Mouse (Mus musculus): Measurements from ENCODE around the gene Prrg2. TPM values are rescaled to one million over a fixed set of nuclear protein-coding genes. Genes with fewer than 3 reads are reported as not detected.

Gene Prrg2
- polyA plus RNA-seq, 1 experiment, result 27.3 TPM

- Histone ChIP-seq H3K4me3 (ENCODE audit: control insufficient read depth, low read depth, low read length) (no peak overlapping the region), H3K4me1 (ENCODE audit: control insufficient read depth, insufficient read depth, low read length) (no peaks in the 10 kb centered on the region), H3K27me3 (ENCODE audit: control insufficient read depth, insufficient read depth, low read length) (no peaks in the 10 kb centered on the region), H3K36me3 (ENCODE audit: control insufficient read depth, insufficient read depth, low read length) (no peaks in the 10 kb centered on the region), H3K27ac (ENCODE audit: control insufficient read depth, insufficient read depth, low read depth, low read length) (no peak overlapping the region)
- no peak for TF ChIP-seq POLR2A (IDR thresholded peaks at IDR 0.05; ENCODE audit: control insufficient read depth, low read depth, low read length)
- TF ChIP-seq CTCF (IDR thresholded peaks at IDR 0.05; ENCODE audit: control insufficient read depth, insufficient read depth, insufficient replicate concordance, low read depth, low read length), result no peak
Measured at GRCm38 (mm10) chr7:45043307-45043706, 19.2 kb downstream of the Prrg2 start.

GRCm38 (mm10) chr7:45040851-45041250 lies 21.6 kb downstream of the Prrg2 start:
- H3K4me3 ChIP-seq (ENCODE audit: control insufficient read depth, low read depth, low read length), result no peak overlapping the region
- H3K27ac ChIP-seq (ENCODE audit: control insufficient read depth, insufficient read depth, low read depth, low read length), result no peak overlapping the region
- no peaks in the 10 kb centered on the region for H3K27me3 ChIP-seq (ENCODE audit: control insufficient read depth, insufficient read depth, low read length)
- H3K4me1 ChIP-seq (ENCODE audit: control insufficient read depth, insufficient read depth, low read length), result no peaks in the 10 kb centered on the region
- no peak for TF ChIP-seq POLR2A (IDR thresholded peaks at IDR 0.05; ENCODE audit: control insufficient read depth, low read depth, low read length)
- TF ChIP-seq CTCF (IDR thresholded peaks at IDR 0.05; ENCODE audit: control insufficient read depth, insufficient read depth, insufficient replicate concordance, low read depth, low read length), result no peak
- H3K36me3 ChIP-seq (ENCODE audit: control insufficient read depth, insufficient read depth, low read length), result no peaks in the 10 kb centered on the region

- TF ChIP-seq POLR2A (IDR thresholded peaks at IDR 0.05; ENCODE audit: control insufficient read depth, low read depth, low read length), result no peak
- TF ChIP-seq CTCF (IDR thresholded peaks at IDR 0.05; ENCODE audit: control insufficient read depth, insufficient read depth, insufficient replicate concordance, low read depth, low read length), result no peak
- Histone ChIP-seq H3K27me3 (ENCODE audit: control insufficient read depth, insufficient read depth, low read length) (no peaks in the 10 kb centered on the region), H3K27ac (ENCODE audit: control insufficient read depth, insufficient read depth, low read depth, low read length) (no peak overlapping the region), H3K4me3 (ENCODE audit: control insufficient read depth, low read depth, low read length) (no peak overlapping the region), H3K36me3 (ENCODE audit: control insufficient read depth, insufficient read depth, low read length) (no peaks in the 10 kb centered on the region), H3K4me1 (ENCODE audit: control insufficient read depth, insufficient read depth, low read length) (no peaks in the 10 kb centered on the region)
Measured at GRCm38 (mm10) chr7:45038411-45038810, 24.1 kb downstream of the Prrg2 start.

GRCm38 (mm10) chr7:45037720-45038361 lies 24.6 kb downstream of the Prrg2 start:
- TF ChIP-seq POLR2A (IDR thresholded peaks at IDR 0.05; ENCODE audit: control insufficient read depth, low read depth, low read length), result no peak
- peak; percentile 65; the same call in 1 of the 2 replicates for TF ChIP-seq CTCF (IDR thresholded peaks at IDR 0.05; ENCODE audit: control insufficient read depth, insufficient read depth, insufficient replicate concordance, low read depth, low read length)
- Histone ChIP-seq H3K4me1 (ENCODE audit: control insufficient read depth, insufficient read depth, low read length) (no peaks in the 10 kb centered on the region), H3K27ac (ENCODE audit: control insufficient read depth, insufficient read depth, low read depth, low read length) (no peak overlapping the region), H3K27me3 (ENCODE audit: control insufficient read depth, insufficient read depth, low read length) (no peaks in the 10 kb centered on the region), H3K36me3 (ENCODE audit: control insufficient read depth, insufficient read depth, low read length) (no peaks in the 10 kb centered on the region), H3K4me3 (ENCODE audit: control insufficient read depth, low read depth, low read length) (no peak overlapping the region)

DNA sequence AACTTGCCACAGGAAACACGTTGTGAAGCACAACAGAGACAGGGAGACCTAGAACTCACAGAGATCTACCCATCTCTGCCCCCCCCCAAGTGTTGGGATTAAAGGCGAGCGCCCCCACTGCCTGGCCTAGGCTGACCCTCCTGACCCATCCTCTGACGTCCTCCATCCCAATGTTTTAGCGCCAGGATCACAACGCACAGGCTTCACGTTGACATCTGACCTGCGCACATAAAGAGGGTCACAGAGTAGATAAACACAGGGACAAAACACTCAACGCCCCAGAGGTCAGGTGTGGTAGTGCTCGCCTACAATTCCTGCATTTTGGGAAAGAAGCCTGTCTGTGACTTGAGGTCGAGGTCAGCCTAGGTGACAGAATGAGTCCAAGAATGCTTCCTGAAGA lies 25.8 kb downstream of the Prrg2 start:
- Histone ChIP-seq H3K36me3 (ENCODE audit: control insufficient read depth, insufficient read depth, low read length) (no peaks in the 10 kb centered on the region), H3K4me1 (ENCODE audit: control insufficient read depth, insufficient read depth, low read length) (no peaks in the 10 kb centered on the region), H3K27ac (ENCODE audit: control insufficient read depth, insufficient read depth, low read depth, low read length) (no peak overlapping the region), H3K27me3 (ENCODE audit: control insufficient read depth, insufficient read depth, low read length) (no peaks in the 10 kb centered on the region), H3K4me3 (ENCODE audit: control insufficient read depth, low read depth, low read length) (no peak overlapping the region)
- TF ChIP-seq CTCF (IDR thresholded peaks at IDR 0.05; ENCODE audit: control insufficient read depth, insufficient read depth, insufficient replicate concordance, low read depth, low read length), result no peak
- TF ChIP-seq POLR2A (IDR thresholded peaks at IDR 0.05; ENCODE audit: control insufficient read depth, low read depth, low read length), result no peak

- Histone ChIP-seq H3K4me3 (ENCODE audit: control insufficient read depth, low read depth, low read length) (no peak overlapping the region), H3K36me3 (ENCODE audit: control insufficient read depth, insufficient read depth, low read length) (no peaks in the 10 kb centered on the region), H3K4me1 (ENCODE audit: control insufficient read depth, insufficient read depth, low read length) (no peaks in the 10 kb centered on the region), H3K27ac (ENCODE audit: control insufficient read depth, insufficient read depth, low read depth, low read length) (no peak overlapping the region), H3K27me3 (ENCODE audit: control insufficient read depth, insufficient read depth, low read length) (no peaks in the 10 kb centered on the region)
- TF ChIP-seq CTCF (IDR thresholded peaks at IDR 0.05; ENCODE audit: control insufficient read depth, insufficient read depth, insufficient replicate concordance, low read depth, low read length), result no peak
- TF ChIP-seq POLR2A (IDR thresholded peaks at IDR 0.05; ENCODE audit: control insufficient read depth, low read depth, low read length), result no peak
Measured at GRCm38 (mm10) chr7:45035631-45036030, 26.8 kb downstream of the Prrg2 start.

DNA sequence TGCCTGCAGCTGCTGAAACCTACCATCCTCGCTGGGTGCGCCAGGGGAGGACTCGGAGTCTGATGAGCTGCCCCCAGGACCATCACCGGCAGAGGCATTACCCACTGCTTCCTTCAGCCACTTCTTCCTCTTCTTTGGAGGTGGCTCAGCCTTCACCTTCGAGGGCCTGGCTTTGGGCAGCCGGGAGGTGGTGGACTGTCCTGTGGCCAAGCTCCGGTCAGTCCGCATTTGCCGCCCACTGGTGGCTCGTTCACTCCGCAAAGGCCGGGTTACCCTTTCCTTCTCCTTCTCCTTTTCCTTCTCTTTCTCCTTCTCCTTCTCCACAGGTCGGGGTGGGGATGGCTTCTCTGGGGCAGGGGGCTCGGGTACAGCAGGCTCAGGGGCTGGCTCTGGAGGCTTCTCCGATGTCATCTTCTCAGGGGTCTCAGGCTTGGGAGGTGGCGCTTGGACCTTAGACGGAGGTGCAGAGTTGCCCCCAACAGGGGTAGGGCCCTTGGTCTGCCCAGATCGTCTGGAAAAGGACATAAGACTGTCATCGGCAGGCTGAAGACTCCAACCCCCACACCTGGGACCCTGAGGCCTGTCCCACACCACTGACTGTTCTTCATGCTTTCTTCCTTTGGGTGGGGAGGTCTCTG lies 28.6 kb downstream of the Prrg2 start:
- H3K27me3 ChIP-seq (ENCODE audit: control insufficient read depth, insufficient read depth, low read length), result no peaks in the 10 kb centered on the region
- no peaks in the 10 kb centered on the region for H3K36me3 ChIP-seq (ENCODE audit: control insufficient read depth, insufficient read depth, low read length)
- H3K27ac ChIP-seq (ENCODE audit: control insufficient read depth, insufficient read depth, low read depth, low read length), result no peak overlapping the region
- H3K4me1 ChIP-seq (ENCODE audit: control insufficient read depth, insufficient read depth, low read length), result no peaks in the 10 kb centered on the region
- H3K4me3 ChIP-seq (ENCODE audit: control insufficient read depth, low read depth, low read length), result no peak overlapping the region
- no peak for TF ChIP-seq POLR2A (IDR thresholded peaks at IDR 0.05; ENCODE audit: control insufficient read depth, low read depth, low read length)
- TF ChIP-seq CTCF (IDR thresholded peaks at IDR 0.05; ENCODE audit: control insufficient read depth, insufficient read depth, insufficient replicate concordance, low read depth, low read length), result no peak

All from testis, adult 2 months (tissue).